Mouse (Mus musculus): Measurements from ENCODE around the gene Olfr149. TPM values are rescaled to one million over a fixed set of nuclear protein-coding genes. Genes with fewer than 3 reads are reported as not detected.
"Not testable (repeated sequence)": the region's sequence is repeated elsewhere in the genome, so short reads cannot be mapped to it uniquely, and the experiment has no call there.

Olfr149 gene
- polyA plus RNA-seq (2014; fragmentation: Nextera tagmentation; extraction: Ambion mirVana): not detected in 2 replicates

GRCm38 (mm10) chr9:39707017-39707416 lies at the start of gene Olfr149:
Olfr149 (minus strand) TSS chr9:39707117.
- Histone ChIP-seq H3K27ac (ENCODE audit: low read length) (no peak within 1 kb of the TSS), H3K4me1 (ENCODE audit: control insufficient read depth, insufficient read depth, low read length) (no peaks in the 10 kb centered on the region), H3K4me2 (replicated peaks; ENCODE audit: low read depth, low read length) (no peak within 1 kb of the TSS), H3K9me3 (ENCODE audit: control insufficient read depth, low read depth, low read length) (no peaks in the 10 kb centered on the region), H3K36me3 (ENCODE audit: control insufficient read depth, insufficient read depth, low read length) (no peaks in the 10 kb centered on the region), H3K27me3 (ENCODE audit: control insufficient read depth, insufficient read depth, low read length) (no peaks in the 10 kb centered on the region), H3K9ac (replicated peaks; ENCODE audit: low read depth, low read length) (no peak within 1 kb of the TSS), H3K4me3 (ENCODE audit: low read depth, low read length) (no peak within 1 kb of the TSS)
- no peak for ATAC-seq (ENCODE audit: insufficient number of reproducible peaks, insufficient read depth, low FRiP score, low read depth)

GRCm38 (mm10) chr9:39746428-39746827 lies 39.5 kb upstream of the Olfr149 start:
- no peaks in the 10 kb centered on the region for H3K9me3 ChIP-seq (ENCODE audit: control insufficient read depth, low read depth, low read length)
- 88% methylated on average over 1 of the region's 1 CpGs for WGBS
- H3K9ac ChIP-seq (replicated peaks; ENCODE audit: low read depth, low read length): no peak overlapping the region
- ATAC-seq (ENCODE audit: insufficient number of reproducible peaks, insufficient read depth, low FRiP score, low read depth): no peak
- H3K4me2 ChIP-seq (replicated peaks; ENCODE audit: low read depth, low read length): no peak overlapping the region
- no peak overlapping the region for H3K4me3 ChIP-seq (ENCODE audit: low read depth, low read length)
- H3K4me1 ChIP-seq (ENCODE audit: control insufficient read depth, insufficient read depth, low read length): no peaks in the 10 kb centered on the region
- H3K27me3 ChIP-seq (ENCODE audit: control insufficient read depth, insufficient read depth, low read length): no peaks in the 10 kb centered on the region
- H3K36me3 ChIP-seq (ENCODE audit: control insufficient read depth, insufficient read depth, low read length): no peaks in the 10 kb centered on the region
- H3K27ac ChIP-seq (ENCODE audit: low read length): no peak overlapping the region

GRCm38 (mm10) chr9:39745949-39746348 lies 39.0 kb upstream of the Olfr149 start, which contains the start of gene Olfr967:
Olfr967 (plus strand) TSS chr9:39746249.
- Histone ChIP-seq H3K27me3 (ENCODE audit: control insufficient read depth, insufficient read depth, low read length) (no peaks in the 10 kb centered on the region), H3K27ac (ENCODE audit: low read length) (no peak within 1 kb of the TSS), H3K36me3 (ENCODE audit: control insufficient read depth, insufficient read depth, low read length) (no peaks in the 10 kb centered on the region), H3K4me3 (ENCODE audit: low read depth, low read length) (no peak within 1 kb of the TSS), H3K9me3 (ENCODE audit: control insufficient read depth, low read depth, low read length) (no peaks in the 10 kb centered on the region), H3K9ac (replicated peaks; ENCODE audit: low read depth, low read length) (no peak within 1 kb of the TSS), H3K4me1 (ENCODE audit: control insufficient read depth, insufficient read depth, low read length) (no peaks in the 10 kb centered on the region), H3K4me2 (replicated peaks; ENCODE audit: low read depth, low read length) (no peak within 1 kb of the TSS)
- no peak for ATAC-seq (ENCODE audit: insufficient number of reproducible peaks, insufficient read depth, low FRiP score, low read depth)

GRCm38 (mm10) chr9:39740741-39741140 lies 33.8 kb upstream of the Olfr149 start:
- 83% methylated on average over 1 of the region's 1 CpGs for WGBS
- H3K27ac ChIP-seq (ENCODE audit: low read length): no peak overlapping the region

GRCm38 (mm10) chr9:39730678-39731077 lies 23.8 kb upstream of the Olfr149 start, which contains the start of gene Olfr150:
Olfr150 (plus strand) TSS chr9:39730978.
- Histone ChIP-seq H3K4me2 (replicated peaks; ENCODE audit: low read depth, low read length) (no peak within 1 kb of the TSS), H3K4me3 (ENCODE audit: low read depth, low read length) (no peak within 1 kb of the TSS), H3K4me1 (ENCODE audit: control insufficient read depth, insufficient read depth, low read length) (no peaks in the 10 kb centered on the region), H3K9ac (replicated peaks; ENCODE audit: low read depth, low read length) (no peak within 1 kb of the TSS), H3K36me3 (ENCODE audit: control insufficient read depth, insufficient read depth, low read length) (no peaks in the 10 kb centered on the region), H3K27ac (ENCODE audit: low read length) (no peak within 1 kb of the TSS), H3K9me3 (ENCODE audit: control insufficient read depth, low read depth, low read length) (no peaks in the 10 kb centered on the region), H3K27me3 (ENCODE audit: control insufficient read depth, insufficient read depth, low read length) (no peaks in the 10 kb centered on the region)
- no peak for ATAC-seq (ENCODE audit: insufficient number of reproducible peaks, insufficient read depth, low FRiP score, low read depth)

More at GRCm38 (mm10) chr9:39740741-39741140, 33.8 kb upstream of the Olfr149 start:
- no peak overlapping the region for H3K9ac ChIP-seq (replicated peaks; ENCODE audit: low read depth, low read length)
- no peaks in the 10 kb centered on the region for H3K9me3 ChIP-seq (ENCODE audit: control insufficient read depth, low read depth, low read length)
- no peak for ATAC-seq (ENCODE audit: insufficient number of reproducible peaks, insufficient read depth, low FRiP score, low read depth)
- H3K36me3 ChIP-seq (ENCODE audit: control insufficient read depth, insufficient read depth, low read length): no peaks in the 10 kb centered on the region
- H3K4me2 ChIP-seq (replicated peaks; ENCODE audit: low read depth, low read length): no peak overlapping the region
- H3K4me3 ChIP-seq (ENCODE audit: low read depth, low read length): no peak overlapping the region
- H3K27me3 ChIP-seq (ENCODE audit: control insufficient read depth, insufficient read depth, low read length): no peaks in the 10 kb centered on the region
- H3K4me1 ChIP-seq (ENCODE audit: control insufficient read depth, insufficient read depth, low read length): no peaks in the 10 kb centered on the region

GRCm38 (mm10) chr9:39711053-39711452 lies 4.1 kb upstream of the Olfr149 start, which contains the start of gene Olfr965:
Olfr965 (plus strand) TSS chr9:39711353.
- Histone ChIP-seq H3K4me1 (ENCODE audit: control insufficient read depth, insufficient read depth, low read length) (no peaks in the 10 kb centered on the region), H3K9ac (replicated peaks; ENCODE audit: low read depth, low read length) (no peak within 1 kb of the TSS), H3K27ac (ENCODE audit: low read length) (no peak within 1 kb of the TSS), H3K36me3 (ENCODE audit: control insufficient read depth, insufficient read depth, low read length) (no peaks in the 10 kb centered on the region), H3K9me3 (ENCODE audit: control insufficient read depth, low read depth, low read length) (no peaks in the 10 kb centered on the region), H3K4me3 (ENCODE audit: low read depth, low read length) (no peak within 1 kb of the TSS), H3K27me3 (ENCODE audit: control insufficient read depth, insufficient read depth, low read length) (no peaks in the 10 kb centered on the region), H3K4me2 (replicated peaks; ENCODE audit: low read depth, low read length) (no peak within 1 kb of the TSS)
- no peak for ATAC-seq (ENCODE audit: insufficient number of reproducible peaks, insufficient read depth, low FRiP score, low read depth)

- WGBS: 44% methylated on average over 3 of the region's 3 CpGs
- Histone ChIP-seq H3K4me1 (ENCODE audit: control insufficient read depth, insufficient read depth, low read length) (no peaks in the 10 kb centered on the region), H3K4me2 (replicated peaks; ENCODE audit: low read depth, low read length) (no peak overlapping the region), H3K36me3 (ENCODE audit: control insufficient read depth, insufficient read depth, low read length) (no peaks in the 10 kb centered on the region), H3K27ac (ENCODE audit: low read length) (no peak overlapping the region), H3K27me3 (ENCODE audit: control insufficient read depth, insufficient read depth, low read length) (no peaks in the 10 kb centered on the region), H3K4me3 (ENCODE audit: low read depth, low read length) (no peak overlapping the region), H3K9ac (replicated peaks; ENCODE audit: low read depth, low read length) (no peak overlapping the region), H3K9me3 (ENCODE audit: control insufficient read depth, low read depth, low read length) (no peaks in the 10 kb centered on the region)
- ATAC-seq (ENCODE audit: insufficient number of reproducible peaks, insufficient read depth, low FRiP score, low read depth): no peak
Observed at GRCm38 (mm10) chr9:39708958-39709357, 2.0 kb upstream of the Olfr149 start.

- not testable (repeated sequence) for H3K27me3 ChIP-seq (ENCODE audit: control insufficient read depth, insufficient read depth, low read length); ATAC-seq (ENCODE audit: insufficient number of reproducible peaks, insufficient read depth, low FRiP score, low read depth); H3K27ac ChIP-seq (ENCODE audit: low read length); H3K4me3 ChIP-seq (ENCODE audit: low read depth, low read length); H3K4me2 ChIP-seq (replicated peaks; ENCODE audit: low read depth, low read length); H3K9me3 ChIP-seq (ENCODE audit: control insufficient read depth, low read depth, low read length); H3K4me1 ChIP-seq (ENCODE audit: control insufficient read depth, insufficient read depth, low read length); H3K36me3 ChIP-seq (ENCODE audit: control insufficient read depth, insufficient read depth, low read length); H3K9ac ChIP-seq (replicated peaks; ENCODE audit: low read depth, low read length)
- WGBS: 87% methylated on average over 7 of the region's 8 CpGs
Observed at GRCm38 (mm10) chr9:39701123-39701522, 5.8 kb downstream of the Olfr149 start.

- H3K36me3 ChIP-seq (ENCODE audit: control insufficient read depth, insufficient read depth, low read length): no peaks in the 10 kb centered on the region
- H3K4me3 ChIP-seq (ENCODE audit: low read depth, low read length): no peak overlapping the region
- ATAC-seq (ENCODE audit: insufficient number of reproducible peaks, insufficient read depth, low FRiP score, low read depth): no peak
- no peaks in the 10 kb centered on the region for H3K4me1 ChIP-seq (ENCODE audit: control insufficient read depth, insufficient read depth, low read length)
- 69% methylated on average over 2 of the region's 2 CpGs for WGBS
- no peak overlapping the region for H3K4me2 ChIP-seq (replicated peaks; ENCODE audit: low read depth, low read length)
- no peak overlapping the region for H3K9ac ChIP-seq (replicated peaks; ENCODE audit: low read depth, low read length)
- H3K9me3 ChIP-seq (ENCODE audit: control insufficient read depth, low read depth, low read length): no peaks in the 10 kb centered on the region
- H3K27ac ChIP-seq (ENCODE audit: low read length): no peak overlapping the region
- H3K27me3 ChIP-seq (ENCODE audit: control insufficient read depth, insufficient read depth, low read length): no peaks in the 10 kb centered on the region
Observed at GRCm38 (mm10) chr9:39679280-39679679, 27.6 kb downstream of the Olfr149 start.

All from stomach, embryonic 14.5 days (tissue).